Mouse (Mus musculus): ENCODE measurements around the gene Elk3.
A peak's percentile ranks its signal among the peaks of the same experiment; 100 is the strongest.

Elk3 gene

GRCm38 (mm10) chr10:93234692-93235091, 76.2 kb downstream of the Elk3 start:
- no peak for DNase-seq (ENCODE audit: low spot score)

- DNase-seq (ENCODE audit: low spot score), result no peak
These were observed 77.2 kb downstream of the Elk3 start for GRCm38 (mm10) chr10:93233665-93234194.

- DNase-seq (ENCODE audit: low spot score), result no peak
These were observed 79.0 kb downstream of the Elk3 start for GRCm38 (mm10) chr10:93231893-93232292.

- DNase-seq (ENCODE audit: low spot score), result no peak
These were observed 79.4 kb downstream of the Elk3 start for GRCm38 (mm10) chr10:93231490-93231889.

GRCm38 (mm10) chr10:93228401-93229007, 82.4 kb downstream of the Elk3 start:
- peak; percentile 50 for DNase-seq (ENCODE audit: low spot score)

GRCm38 (mm10) chr10:93227921-93228320, 83.0 kb downstream of the Elk3 start:
- peak; percentile 75 for DNase-seq (ENCODE audit: low spot score)

GRCm38 (mm10) chr10:93225751-93226150, 85.2 kb downstream of the Elk3 start:
- peak; percentile 47 for DNase-seq (ENCODE audit: low spot score)

GRCm38 (mm10) chr10:93215051-93215763, 95.7 kb downstream of the Elk3 start:
- DNase-seq (ENCODE audit: low spot score), result no peak

- no peak for DNase-seq (ENCODE audit: low spot score)
These were observed 96.7 kb downstream of the Elk3 start for GRCm38 (mm10) chr10:93214251-93214650.

- no peak for DNase-seq (ENCODE audit: low spot score)
These were observed 97.6 kb downstream of the Elk3 start for GRCm38 (mm10) chr10:93213339-93213738.

GRCm38 (mm10) chr10:93212699-93213098, 98.2 kb downstream of the Elk3 start:
- no peak for DNase-seq (ENCODE audit: low spot score)

GRCm38 (mm10) chr10:93207176-93207575, 103.8 kb downstream of the Elk3 start:
- DNase-seq (ENCODE audit: low spot score), result no peak

GRCm38 (mm10) chr10:93205287-93205956, 105.5 kb downstream of the Elk3 start:
- peak; percentile 21 for DNase-seq (ENCODE audit: low spot score)

GRCm38 (mm10) chr10:93201846-93202458, 109.0 kb downstream of the Elk3 start:
- DNase-seq (ENCODE audit: low spot score), result no peak

- no peak for DNase-seq (ENCODE audit: low spot score)
These were observed 112.0 kb downstream of the Elk3 start for GRCm38 (mm10) chr10:93198958-93199357.

Measured in T-cell, adult 2 months (primary cell).